Mouse (Mus musculus): ENCODE data around the gene Tmem184a. TPM values are rescaled to one million over a fixed set of nuclear protein-coding genes. Genes with fewer than 3 reads are reported as not detected.

Gene Tmem184a
- total RNA-seq, 1 experiment from 2014 or later = 0.67 TPM

Other genes starting within 250 kb of the Tmem184a start
- gene Micall2, start 83.6 kb downstream of the Tmem184a start, total RNA-seq (2017) = 0.57 to 5.3 TPM in 2 of 3 replicates, not detected in the other
- 28.1 to 36.6 TPM (median 32.7 TPM) in 3 replicates for gene Ints1, start 44.2 kb downstream of the Tmem184a start, total RNA-seq (2017)
- gene Mafk, start 28.4 kb downstream of the Tmem184a start, total RNA-seq (2017) = 73.5 to 94.4 TPM (median 82.2 TPM) in 3 replicates
- gene Gm26938, start 6.5 kb upstream of the Tmem184a start, total RNA-seq (2017) = not detected in 3 replicates
- gene Psmg3, start 7.0 kb upstream of the Tmem184a start, total RNA-seq (2017) = 3.5 to 12.3 TPM (median 7.6 TPM) in 3 replicates
- not detected in 3 replicates for gene Elfn1, start 88.0 kb upstream of the Tmem184a start, total RNA-seq (2017)